Mouse (Mus musculus): ENCODE results near the gene Tmem131.

DNA sequence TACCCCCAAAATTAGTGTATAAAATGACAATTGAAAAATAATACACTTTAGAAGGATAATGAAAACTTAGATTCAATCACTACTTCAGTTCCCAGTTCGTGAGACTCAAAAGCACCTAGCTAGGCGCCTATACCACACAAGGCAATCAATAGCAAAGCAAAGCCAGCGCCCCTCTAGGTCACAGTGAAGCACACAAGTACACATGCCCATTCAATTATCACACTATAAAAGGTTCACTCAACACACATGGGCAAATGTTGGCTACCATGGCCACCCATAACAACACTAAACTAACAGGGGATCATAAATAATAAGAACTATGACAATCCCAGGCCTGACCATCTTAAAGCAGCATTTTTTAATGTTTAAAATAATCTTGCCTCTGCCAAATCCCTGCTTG, 5.8 kb downstream of the Tmem131 start:
- TF ChIP-seq CTCF (IDR thresholded peaks at IDR 0.05; ENCODE audit: low read depth) (0 out of 2 replicates have a peak, but pooled peaks have one; percentile 30), EP300 (optimal IDR thresholded peaks at IDR 0.05) (no peak)

Data from stomach, postnatal 0 days (tissue).